Mouse (Mus musculus): ENCODE results near the gene Lsamp. TPM values are rescaled to one million over a fixed set of nuclear protein-coding genes. Genes with fewer than 3 reads are reported as not detected.

Gene Lsamp
- polyA plus RNA-seq, 1 experiment from 2014 or later, result 5.4 TPM

GRCm38 (mm10) chr16:41384288-41384687 is 1400.1 kb downstream of the Lsamp start:
- Histone ChIP-seq H3K36me3 (ENCODE audit: control insufficient read depth, insufficient read depth, low read length) (no peaks in the 10 kb centered on the region), H3K4me2 (ENCODE audit: low read length) (no peak overlapping the region), H3K9ac (ENCODE audit: low read length) (no peak overlapping the region), H3K4me1 (replicated peaks; ENCODE audit: control insufficient read depth, insufficient read depth, low read length) (no peaks in the 10 kb centered on the region), H3K4me3 (ENCODE audit: low read depth, low read length) (no peak overlapping the region), H3K27ac (ENCODE audit: low read depth) (no peak overlapping the region), H3K9me3 (ENCODE audit: control insufficient read depth, low read length) (no peaks in the 10 kb centered on the region), H3K27me3 (replicated peaks; ENCODE audit: control insufficient read depth, insufficient read depth, low read length) (no peaks in the 10 kb centered on the region)
- DNase-seq (ENCODE audit: low spot score), result no peak
- 88% methylated on average over 1 of the region's 1 CpGs for WGBS
- peak; percentile 61 for ATAC-seq (replicated peaks; ENCODE audit: low FRiP score, low TSS enrichment, low read depth)

- Histone ChIP-seq H3K4me2 (ENCODE audit: low read length) (no peak overlapping the region), H3K36me3 (ENCODE audit: control insufficient read depth, insufficient read depth, low read length) (no peaks in the 10 kb centered on the region), H3K27ac (ENCODE audit: low read depth) (no peak overlapping the region), H3K9ac (ENCODE audit: low read length) (no peak overlapping the region), H3K27me3 (replicated peaks; ENCODE audit: control insufficient read depth, insufficient read depth, low read length) (no peaks in the 10 kb centered on the region), H3K4me1 (replicated peaks; ENCODE audit: control insufficient read depth, insufficient read depth, low read length) (no peaks in the 10 kb centered on the region), H3K4me3 (ENCODE audit: low read depth, low read length) (no peak overlapping the region), H3K9me3 (ENCODE audit: control insufficient read depth, low read length) (no peaks in the 10 kb centered on the region)
- ATAC-seq (replicated peaks; ENCODE audit: low FRiP score, low TSS enrichment, low read depth), result no peak
- WGBS, result 54% methylated on average over 7 of the region's 7 CpGs
- DNase-seq (ENCODE audit: low spot score), result no peak
Measured at GRCm38 (mm10) chr16:41408850-41409249, 1424.7 kb downstream of the Lsamp start.

DNA sequence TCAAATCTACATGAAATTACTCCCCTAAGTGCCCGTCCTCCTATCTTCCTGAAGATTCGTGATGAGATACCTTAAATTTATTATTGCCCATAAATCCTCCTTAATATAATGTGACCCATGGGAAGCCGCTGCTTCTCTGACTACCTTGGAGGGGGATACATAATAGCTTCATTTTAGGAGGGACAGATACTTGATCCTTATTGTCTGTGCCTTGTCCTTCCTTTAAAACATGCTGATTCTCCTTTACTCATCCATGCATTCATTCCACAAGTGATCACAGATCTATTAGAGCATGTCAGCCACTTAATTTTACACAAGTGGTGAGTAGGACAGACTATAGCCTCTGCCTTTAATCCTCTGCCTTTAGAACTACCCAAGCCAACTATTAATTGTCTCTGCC is 1426.5 kb downstream of the Lsamp start:
- DNase-seq (ENCODE audit: low spot score) (no peak), ATAC-seq (replicated peaks; ENCODE audit: low FRiP score, low TSS enrichment, low read depth) (no peak)
- H3K27me3 ChIP-seq (replicated peaks; ENCODE audit: control insufficient read depth, insufficient read depth, low read length), result no peaks in the 10 kb centered on the region
- no peaks in the 10 kb centered on the region for H3K9me3 ChIP-seq (ENCODE audit: control insufficient read depth, low read length)
- no peak overlapping the region for H3K4me2 ChIP-seq (ENCODE audit: low read length)
- no peaks in the 10 kb centered on the region for H3K36me3 ChIP-seq (ENCODE audit: control insufficient read depth, insufficient read depth, low read length)
- H3K4me1 ChIP-seq (replicated peaks; ENCODE audit: control insufficient read depth, insufficient read depth, low read length), result no peaks in the 10 kb centered on the region
- no peak overlapping the region for H3K27ac ChIP-seq (ENCODE audit: low read depth)
- no peak overlapping the region for H3K4me3 ChIP-seq (ENCODE audit: low read depth, low read length)
- H3K9ac ChIP-seq (ENCODE audit: low read length), result no peak overlapping the region
- 74% methylated on average over 3 of the region's 3 CpGs for WGBS

DNA sequence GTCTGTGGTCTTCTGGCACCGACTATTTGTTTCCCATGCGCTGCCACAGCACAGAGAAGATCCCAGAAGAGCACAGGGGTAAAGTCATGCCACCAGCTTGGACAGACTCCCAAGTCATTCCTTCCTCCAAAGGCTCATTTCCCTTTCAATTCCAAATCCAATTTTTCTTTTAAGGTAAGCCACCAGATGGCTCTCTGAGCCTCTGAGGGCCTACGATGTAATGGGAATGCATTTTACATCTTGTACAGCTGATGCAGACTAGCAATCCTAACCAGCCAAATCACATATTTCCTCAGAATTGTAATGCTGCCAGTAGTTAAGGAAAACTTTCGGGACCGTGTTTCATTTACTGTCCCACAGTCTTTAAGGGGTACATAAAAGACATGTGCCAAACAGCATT is 1433.2 kb downstream of the Lsamp start:
- no peaks in the 10 kb centered on the region for H3K4me1 ChIP-seq (replicated peaks; ENCODE audit: control insufficient read depth, insufficient read depth, low read length)
- ATAC-seq (replicated peaks; ENCODE audit: low FRiP score, low TSS enrichment, low read depth), result no peak
- 84% methylated on average over 5 of the region's 5 CpGs for WGBS
- no peak overlapping the region for H3K27ac ChIP-seq (ENCODE audit: low read depth)
- no peaks in the 10 kb centered on the region for H3K27me3 ChIP-seq (replicated peaks; ENCODE audit: control insufficient read depth, insufficient read depth, low read length)
- H3K36me3 ChIP-seq (ENCODE audit: control insufficient read depth, insufficient read depth, low read length), result no peaks in the 10 kb centered on the region
- H3K9ac ChIP-seq (ENCODE audit: low read length), result no peak overlapping the region
- no peaks in the 10 kb centered on the region for H3K9me3 ChIP-seq (ENCODE audit: control insufficient read depth, low read length)
- no peak overlapping the region for H3K4me3 ChIP-seq (ENCODE audit: low read depth, low read length)
- DNase-seq (ENCODE audit: low spot score), result no peak
- H3K4me2 ChIP-seq (ENCODE audit: low read length), result no peak overlapping the region

- no peaks in the 10 kb centered on the region for H3K9me3 ChIP-seq (ENCODE audit: control insufficient read depth, low read length)
- no peaks in the 10 kb centered on the region for H3K36me3 ChIP-seq (ENCODE audit: control insufficient read depth, insufficient read depth, low read length)
- H3K27ac ChIP-seq (ENCODE audit: low read depth), result no peak overlapping the region
- DNase-seq (ENCODE audit: low spot score) (no peak), ATAC-seq (replicated peaks; ENCODE audit: low FRiP score, low TSS enrichment, low read depth) (no peak)
- no peak overlapping the region for H3K9ac ChIP-seq (ENCODE audit: low read length)
- no peak overlapping the region for H3K4me3 ChIP-seq (ENCODE audit: low read depth, low read length)
- no peak overlapping the region for H3K4me2 ChIP-seq (ENCODE audit: low read length)
- WGBS, result 70% methylated on average over 2 of the region's 2 CpGs
- no peaks in the 10 kb centered on the region for H3K27me3 ChIP-seq (replicated peaks; ENCODE audit: control insufficient read depth, insufficient read depth, low read length)
- no peaks in the 10 kb centered on the region for H3K4me1 ChIP-seq (replicated peaks; ENCODE audit: control insufficient read depth, insufficient read depth, low read length)
Measured at GRCm38 (mm10) chr16:41467391-41467790, 1483.2 kb downstream of the Lsamp start.

- no peak overlapping the region for H3K9ac ChIP-seq (ENCODE audit: low read length)
- no peaks in the 10 kb centered on the region for H3K9me3 ChIP-seq (ENCODE audit: control insufficient read depth, low read length)
- H3K27ac ChIP-seq (ENCODE audit: low read depth), result no peak overlapping the region
- 78% methylated on average over 5 of the region's 5 CpGs for WGBS
- H3K27me3 ChIP-seq (replicated peaks; ENCODE audit: control insufficient read depth, insufficient read depth, low read length), result no peaks in the 10 kb centered on the region
- ATAC-seq (replicated peaks; ENCODE audit: low FRiP score, low TSS enrichment, low read depth), result no peak
- H3K36me3 ChIP-seq (ENCODE audit: control insufficient read depth, insufficient read depth, low read length), result no peaks in the 10 kb centered on the region
- H3K4me1 ChIP-seq (replicated peaks; ENCODE audit: control insufficient read depth, insufficient read depth, low read length), result no peaks in the 10 kb centered on the region
- H3K4me3 ChIP-seq (ENCODE audit: low read depth, low read length), result no peak overlapping the region
- no peak overlapping the region for H3K4me2 ChIP-seq (ENCODE audit: low read length)
- no peak for DNase-seq (ENCODE audit: low spot score)
Measured at GRCm38 (mm10) chr16:41478694-41479093, 1494.5 kb downstream of the Lsamp start.

DNA sequence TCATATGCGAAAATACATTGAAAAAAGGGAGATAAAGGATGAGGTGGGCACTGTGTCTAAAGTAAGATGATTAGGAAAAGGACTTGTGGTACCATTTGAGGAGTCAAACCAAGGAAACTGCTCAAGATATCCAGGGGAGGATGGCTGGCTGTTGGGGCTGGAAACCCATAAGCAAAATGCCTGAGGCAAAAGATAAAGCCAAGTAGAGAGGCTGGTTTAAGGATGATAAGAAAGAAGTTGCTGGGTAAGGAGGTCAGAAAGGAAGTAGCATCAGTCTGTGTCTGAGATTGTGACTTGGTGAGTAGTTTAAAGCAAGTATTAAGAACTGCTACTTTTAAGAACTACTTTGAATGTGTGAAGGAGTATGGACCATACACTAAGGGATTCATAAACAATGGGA is 1497.7 kb downstream of the Lsamp start:
- no peak overlapping the region for H3K4me2 ChIP-seq (ENCODE audit: low read length)
- H3K9ac ChIP-seq (ENCODE audit: low read length), result no peak overlapping the region
- H3K4me1 ChIP-seq (replicated peaks; ENCODE audit: control insufficient read depth, insufficient read depth, low read length), result no peaks in the 10 kb centered on the region
- ATAC-seq (replicated peaks; ENCODE audit: low FRiP score, low TSS enrichment, low read depth), result no peak
- no peaks in the 10 kb centered on the region for H3K27me3 ChIP-seq (replicated peaks; ENCODE audit: control insufficient read depth, insufficient read depth, low read length)
- H3K36me3 ChIP-seq (ENCODE audit: control insufficient read depth, insufficient read depth, low read length), result no peaks in the 10 kb centered on the region
- no peak for DNase-seq (ENCODE audit: low spot score)
- no peaks in the 10 kb centered on the region for H3K9me3 ChIP-seq (ENCODE audit: control insufficient read depth, low read length)
- H3K4me3 ChIP-seq (ENCODE audit: low read depth, low read length), result no peak overlapping the region
- WGBS, result 79% methylated on average over 1 of the region's 1 CpGs
- H3K27ac ChIP-seq (ENCODE audit: low read depth), result no peak overlapping the region

- DNase-seq (ENCODE audit: low spot score) (no peak), ATAC-seq (replicated peaks; ENCODE audit: low FRiP score, low TSS enrichment, low read depth) (no peak)
- Histone ChIP-seq H3K27ac (ENCODE audit: low read depth) (no peak overlapping the region), H3K27me3 (replicated peaks; ENCODE audit: control insufficient read depth, insufficient read depth, low read length) (no peaks in the 10 kb centered on the region), H3K4me2 (ENCODE audit: low read length) (no peak overlapping the region), H3K4me1 (replicated peaks; ENCODE audit: control insufficient read depth, insufficient read depth, low read length) (no peaks in the 10 kb centered on the region), H3K9me3 (ENCODE audit: control insufficient read depth, low read length) (no peaks in the 10 kb centered on the region), H3K4me3 (ENCODE audit: low read depth, low read length) (no peak overlapping the region), H3K9ac (ENCODE audit: low read length) (no peak overlapping the region), H3K36me3 (ENCODE audit: control insufficient read depth, insufficient read depth, low read length) (no peaks in the 10 kb centered on the region)
- WGBS, result 61% methylated on average over 6 of the region's 6 CpGs
Measured at GRCm38 (mm10) chr16:41510915-41511552, 1526.9 kb downstream of the Lsamp start.

DNA sequence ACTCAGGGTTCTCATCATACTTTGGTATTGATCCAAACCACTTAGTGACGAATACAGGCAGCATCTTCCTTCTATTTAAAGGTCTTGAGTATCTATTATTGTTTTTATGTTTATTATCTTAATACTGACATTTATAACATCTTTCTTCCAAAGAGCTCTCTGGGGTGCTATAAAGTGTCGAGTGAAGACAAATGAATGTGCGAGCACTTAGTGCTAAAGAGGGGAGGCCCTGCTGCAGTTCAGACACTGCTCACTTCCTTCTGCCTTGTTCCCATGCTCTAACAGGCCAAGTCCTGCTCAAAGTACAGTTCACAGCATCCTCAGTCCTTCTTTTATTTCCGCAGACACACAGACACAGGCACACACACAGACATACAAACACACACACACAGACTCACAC is 1537.4 kb downstream of the Lsamp start:
- Histone ChIP-seq H3K9ac (ENCODE audit: low read length) (no peak overlapping the region), H3K4me1 (replicated peaks; ENCODE audit: control insufficient read depth, insufficient read depth, low read length) (no peaks in the 10 kb centered on the region), H3K27ac (ENCODE audit: low read depth) (no peak overlapping the region), H3K9me3 (ENCODE audit: control insufficient read depth, low read length) (no peaks in the 10 kb centered on the region), H3K36me3 (ENCODE audit: control insufficient read depth, insufficient read depth, low read length) (no peaks in the 10 kb centered on the region), H3K4me2 (ENCODE audit: low read length) (no peak overlapping the region), H3K27me3 (replicated peaks; ENCODE audit: control insufficient read depth, insufficient read depth, low read length) (no peaks in the 10 kb centered on the region), H3K4me3 (ENCODE audit: low read depth, low read length) (no peak overlapping the region)
- WGBS, result 37% methylated on average over 4 of the region's 4 CpGs
- no peak for ATAC-seq (replicated peaks; ENCODE audit: low FRiP score, low TSS enrichment, low read depth)
- DNase-seq (ENCODE audit: low spot score), result no peak
